Mouse (Mus musculus): ENCODE measurements at regions not wholly inside any gene's neighbourhood (a gene's known extent, or its start where the extent isn't known, plus 50 kb on each side); places are given as distances from the start of the nearest gene placed in this dataset.

DNA sequence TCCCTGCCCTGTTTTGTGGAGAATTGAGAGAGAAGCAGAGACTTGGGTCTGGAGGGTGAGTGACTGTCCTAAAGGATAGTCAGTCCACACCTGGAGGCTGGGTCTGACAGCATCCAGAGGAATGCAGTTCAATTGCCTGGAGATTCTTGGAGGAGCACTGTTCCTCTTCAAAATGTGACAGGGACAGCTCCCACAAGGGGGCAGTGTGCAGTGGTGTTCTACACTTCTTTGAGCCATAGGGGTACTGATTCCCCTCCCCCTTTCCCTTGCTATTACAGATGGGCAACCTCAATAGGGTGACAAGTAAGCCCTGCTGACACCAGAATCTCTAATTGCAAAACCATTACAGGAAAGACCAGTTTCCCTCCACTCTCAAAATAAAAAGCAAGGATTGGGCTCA lies 63.7 kb upstream of the Gm773 start:
- ATAC-seq (replicated peaks; ENCODE audit: low FRiP score) (no peak), DNase-seq (ENCODE audit: low spot score) (no peak)
- H3K4me2 ChIP-seq (ENCODE audit: low read depth, low read length, severe bottlenecking) = no peak overlapping the region
- no peaks in the 10 kb centered on the region for H3K27me3 ChIP-seq (ENCODE audit: control insufficient read depth, insufficient read depth, low read length)
- no peaks in the 10 kb centered on the region for H3K36me3 ChIP-seq (ENCODE audit: control insufficient read depth, insufficient read depth, low read length)
- no peak overlapping the region for H3K9ac ChIP-seq (ENCODE audit: low read length)
- no peaks in the 10 kb centered on the region for H3K9me3 ChIP-seq (ENCODE audit: control insufficient read depth, low read length)
- H3K4me3 ChIP-seq (ENCODE audit: low read depth, low read length) = no peak overlapping the region
- H3K4me1 ChIP-seq (replicated peaks; ENCODE audit: control insufficient read depth, insufficient read depth, low read length) = no peaks in the 10 kb centered on the region
- no peak overlapping the region for H3K27ac ChIP-seq (ENCODE audit: low read depth, low read length)

GRCm38 (mm10) chrX:56274170-56274569 lies 61.5 kb upstream of the Gm773 start:
- peak; percentile 53 for DNase-seq (ENCODE audit: low spot score)
- Histone ChIP-seq H3K36me3 (ENCODE audit: control insufficient read depth, insufficient read depth, low read length) (no peaks in the 10 kb centered on the region), H3K27ac (ENCODE audit: low read depth, low read length) (no peak overlapping the region), H3K9me3 (ENCODE audit: control insufficient read depth, low read length) (no peaks in the 10 kb centered on the region), H3K4me3 (ENCODE audit: low read depth, low read length) (no peak overlapping the region), H3K4me2 (ENCODE audit: low read depth, low read length, severe bottlenecking) (no peak overlapping the region), H3K27me3 (ENCODE audit: control insufficient read depth, insufficient read depth, low read length) (no peaks in the 10 kb centered on the region), H3K9ac (ENCODE audit: low read length) (no peak overlapping the region), H3K4me1 (replicated peaks; ENCODE audit: control insufficient read depth, insufficient read depth, low read length) (no peaks in the 10 kb centered on the region)
- no peak for ATAC-seq (replicated peaks; ENCODE audit: low FRiP score)
- WGBS = 0% methylated on average over 1 of the region's 1 CpGs

DNA sequence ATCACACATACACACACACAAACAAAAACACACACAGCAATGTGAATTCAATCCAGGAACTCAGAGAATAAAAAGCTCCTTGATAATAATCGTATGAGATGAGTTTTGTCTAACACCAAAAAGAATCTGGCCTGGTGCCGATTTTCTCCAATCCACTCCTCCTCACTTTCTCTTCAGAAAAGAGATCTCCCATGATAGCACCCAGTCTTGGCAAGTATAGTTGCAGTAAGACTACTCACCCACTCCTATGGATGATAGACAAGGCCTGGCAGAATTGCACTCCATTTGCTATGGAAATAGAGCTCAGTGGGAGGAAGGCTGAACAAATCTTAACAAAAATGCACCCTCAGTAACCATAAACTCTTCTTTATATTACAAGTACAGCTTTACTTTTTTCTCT lies 57.0 kb upstream of the Gm773 start:
- 90% methylated on average over 2 of the region's 2 CpGs for WGBS
- DNase-seq (ENCODE audit: low spot score) = no peak
- H3K4me2 ChIP-seq (ENCODE audit: low read depth, low read length, severe bottlenecking) = no peak overlapping the region
- no peak overlapping the region for H3K27ac ChIP-seq (ENCODE audit: low read depth, low read length)
- H3K4me1 ChIP-seq (replicated peaks; ENCODE audit: control insufficient read depth, insufficient read depth, low read length) = no peaks in the 10 kb centered on the region
- no peak for ATAC-seq (replicated peaks; ENCODE audit: low FRiP score)
- H3K9ac ChIP-seq (ENCODE audit: low read length) = no peak overlapping the region
- H3K27me3 ChIP-seq (ENCODE audit: control insufficient read depth, insufficient read depth, low read length) = no peaks in the 10 kb centered on the region
- no peaks in the 10 kb centered on the region for H3K9me3 ChIP-seq (ENCODE audit: control insufficient read depth, low read length)
- H3K4me3 ChIP-seq (ENCODE audit: low read depth, low read length) = no peak overlapping the region
- no peaks in the 10 kb centered on the region for H3K36me3 ChIP-seq (ENCODE audit: control insufficient read depth, insufficient read depth, low read length)
